In genomic region chr5:32422081-32422589, GRCm38 (mm10) we compare ENCODE assay signal across 9 mouse cellular contexts. TPM values are rescaled to one million over a fixed set of nuclear protein-coding genes. Genes with fewer than 3 reads are reported as not detected.
DNase-seq lines count a peak whose midpoint lies in the region; ATAC-seq and TF ChIP-seq lines count a peak whose summit lies in the region.
"Had no signal": no experiment of that assay in that cellular context is flagged by ENCODE, and none has a peak within 500 bp of the region (broad histone marks: within the 10 kb centered on the region; RNA-seq: fewer than 3 reads in every experiment).

No protein-coding gene starts in this region.

- TF ChIP-seq EP300 in lung, postnatal 0 days (IDR thresholded peaks at IDR 0.05) = no peak

- WGBS in kidney, postnatal 0 days = 19% methylated on average over 15 of the region's 15 CpGs
- 17% methylated on average over 15 of the region's 15 CpGs for WGBS in kidney, embryonic 14.5 days
- WGBS in hindbrain, embryonic 16.5 days = 22% methylated on average over 15 of the region's 15 CpGs
- 13% methylated on average over 15 of the region's 15 CpGs for WGBS in lung, postnatal 0 days
- WGBS in stomach, embryonic 14.5 days = 13% methylated on average over 15 of the region's 15 CpGs

- H3K4me3 ChIP-seq in kidney, postnatal 0 days (replicated peaks; ENCODE audit: low read depth, low read length) = no peak overlapping the region
- H3K4me3 ChIP-seq in kidney, embryonic 14.5 days (ENCODE audit: low read length) = no peak overlapping the region
- H3K4me3 ChIP-seq in hindbrain, embryonic 16.5 days (ENCODE audit: low read length) = no peak overlapping the region
- H3K4me3 ChIP-seq in lung, postnatal 0 days (ENCODE audit: low read depth, low read length) = no peak overlapping the region
- no peak overlapping the region for H3K4me3 ChIP-seq in stomach, embryonic 14.5 days (ENCODE audit: low read depth, low read length)
- H3K4me3 ChIP-seq: limb, embryonic 15.5 days had no signal

- no peak overlapping the region; the same call in 1 of the 2 replicates for H3K27ac ChIP-seq in kidney, postnatal 0 days
- H3K27ac ChIP-seq in kidney, embryonic 14.5 days (ENCODE audit: low read depth, low read length) = no peak overlapping the region
- no peak overlapping the region for H3K27ac ChIP-seq in hindbrain, embryonic 16.5 days (ENCODE audit: low read depth, low read length)
- H3K27ac ChIP-seq in lung, postnatal 0 days (ENCODE audit: low read length) = no peak overlapping the region
- no peak overlapping the region for H3K27ac ChIP-seq in stomach, embryonic 14.5 days (ENCODE audit: low read length)
- H3K27ac ChIP-seq: limb, embryonic 15.5 days had no signal

- H3K9me3 ChIP-seq in kidney, postnatal 0 days (replicated peaks; ENCODE audit: low read length) = no peaks in the 10 kb centered on the region
- no peaks in the 10 kb centered on the region for H3K9me3 ChIP-seq in kidney, embryonic 14.5 days (ENCODE audit: control insufficient read depth, low read length)
- no peaks in the 10 kb centered on the region for H3K9me3 ChIP-seq in hindbrain, embryonic 16.5 days (ENCODE audit: control insufficient read depth, low read length)
- no peaks in the 10 kb centered on the region for H3K9me3 ChIP-seq in lung, postnatal 0 days (ENCODE audit: low read length)
- no peaks in the 10 kb centered on the region for H3K9me3 ChIP-seq in stomach, embryonic 14.5 days (ENCODE audit: control insufficient read depth, low read depth, low read length)
- H3K9me3 ChIP-seq: limb, embryonic 15.5 days had no signal

- no peak; the same call in 1 of the 2 replicates for ATAC-seq in kidney, postnatal 0 days (replicated peaks; ENCODE audit: low FRiP score, low read depth)
- no peak for ATAC-seq in kidney, embryonic 14.5 days (ENCODE audit: low FRiP score, low TSS enrichment)
- ATAC-seq in hindbrain, embryonic 16.5 days = peak; percentile 20; the same call in 1 of the 2 replicates
- ATAC-seq in lung, postnatal 0 days = peak; percentile 75
- peak; percentile 77 for ATAC-seq in stomach, embryonic 14.5 days (ENCODE audit: insufficient number of reproducible peaks, insufficient read depth, low FRiP score, low read depth)

- no peaks in the 10 kb centered on the region for H3K36me3 ChIP-seq in kidney, postnatal 0 days (ENCODE audit: insufficient read depth, low read length)
- no peaks in the 10 kb centered on the region for H3K36me3 ChIP-seq in kidney, embryonic 14.5 days (ENCODE audit: control insufficient read depth, insufficient read depth, low read length)
- no peaks in the 10 kb centered on the region for H3K36me3 ChIP-seq in hindbrain, embryonic 16.5 days (ENCODE audit: control insufficient read depth, insufficient read depth, low read length)
- H3K36me3 ChIP-seq in lung, postnatal 0 days (ENCODE audit: insufficient read depth, low read length) = no peaks in the 10 kb centered on the region
- H3K36me3 ChIP-seq in stomach, embryonic 14.5 days (ENCODE audit: control insufficient read depth, insufficient read depth, low read length) = no peaks in the 10 kb centered on the region
- H3K36me3 ChIP-seq: limb, embryonic 15.5 days had no signal

- H3K4me2 ChIP-seq in kidney, postnatal 0 days (ENCODE audit: low read length) = 0 out of 2 replicates have a peak overlapping the region, but pooled peaks have one; percentile 18
- no peak overlapping the region for H3K4me2 ChIP-seq in kidney, embryonic 14.5 days (replicated peaks; ENCODE audit: low read depth, low read length)
- peak overlapping the region; percentile 29 for H3K4me2 ChIP-seq in hindbrain, embryonic 16.5 days (ENCODE audit: low read length)
- H3K4me2 ChIP-seq in lung, postnatal 0 days (replicated peaks; ENCODE audit: low read depth, low read length) = no peak overlapping the region
- H3K4me2 ChIP-seq in stomach, embryonic 14.5 days (replicated peaks; ENCODE audit: low read depth, low read length) = no peak overlapping the region
- H3K4me2 ChIP-seq: limb, embryonic 15.5 days had no signal

- no peak for DNase-seq in kidney, postnatal 0 days (ENCODE audit: low spot score)
- no peak for DNase-seq in lung, postnatal 0 days (ENCODE audit: low spot score)
- no peak for DNase-seq in cerebellum, postnatal 36 days
- no peak for DNase-seq in frontal cortex, postnatal 36 days (ENCODE audit: low spot score in 2 of 2)
- DNase-seq: right cerebral cortex, postnatal 14 days had no signal

- no peak for TF ChIP-seq CTCF in kidney, postnatal 0 days (IDR thresholded peaks at IDR 0.05; ENCODE audit: low read depth)
- TF ChIP-seq CTCF in lung, postnatal 0 days (IDR thresholded peaks at IDR 0.05) = no peak

- H3K4me1 ChIP-seq in kidney, postnatal 0 days (replicated peaks; ENCODE audit: insufficient read depth, low read length) = peaks cover 11% of the 10 kb centered on the region
- peaks cover 23% of the 10 kb centered on the region for H3K4me1 ChIP-seq in kidney, embryonic 14.5 days (ENCODE audit: control insufficient read depth, insufficient read depth, low read length)
- H3K4me1 ChIP-seq in hindbrain, embryonic 16.5 days (ENCODE audit: control insufficient read depth, insufficient read depth, low read depth, low read length) = no peaks in the 10 kb centered on the region; the same call in 1 of the 2 replicates
- no peaks in the 10 kb centered on the region; the same call in 1 of the 2 replicates for H3K4me1 ChIP-seq in lung, postnatal 0 days (ENCODE audit: insufficient read depth, low read depth, low read length)
- no peaks in the 10 kb centered on the region for H3K4me1 ChIP-seq in stomach, embryonic 14.5 days (ENCODE audit: control insufficient read depth, insufficient read depth, low read length)

- H3K27me3 ChIP-seq in kidney, postnatal 0 days (ENCODE audit: insufficient read depth, low read length) = no peaks in the 10 kb centered on the region
- H3K27me3 ChIP-seq in kidney, embryonic 14.5 days (ENCODE audit: control insufficient read depth, insufficient read depth, low read length) = no peaks in the 10 kb centered on the region
- H3K27me3 ChIP-seq in hindbrain, embryonic 16.5 days (replicated peaks; ENCODE audit: control insufficient read depth, insufficient read depth, low read length) = no peaks in the 10 kb centered on the region
- H3K27me3 ChIP-seq in lung, postnatal 0 days (replicated peaks; ENCODE audit: insufficient read depth, low read length) = no peaks in the 10 kb centered on the region
- H3K27me3 ChIP-seq in stomach, embryonic 14.5 days (ENCODE audit: control insufficient read depth, insufficient read depth, low read length) = no peaks in the 10 kb centered on the region
- H3K27me3 ChIP-seq: limb, embryonic 15.5 days had no signal

- H3K9ac ChIP-seq in kidney, postnatal 0 days (ENCODE audit: low read depth, low read length) = no peak overlapping the region
- H3K9ac ChIP-seq in kidney, embryonic 14.5 days (ENCODE audit: low read depth, low read length) = no peak overlapping the region
- no peak overlapping the region for H3K9ac ChIP-seq in hindbrain, embryonic 16.5 days (ENCODE audit: low read depth, low read length)
- H3K9ac ChIP-seq in lung, postnatal 0 days (replicated peaks; ENCODE audit: low read depth) = no peak overlapping the region
- H3K9ac ChIP-seq in stomach, embryonic 14.5 days (replicated peaks; ENCODE audit: low read depth, low read length) = no peak overlapping the region
- H3K9ac ChIP-seq: limb, embryonic 15.5 days had no signal

RNA-seq across cellular contexts. Expression of gene Ppp1cb, which starts 36.5 kb away (rescaled TPM):
- 223 and 226 TPM in 2 replicates for polyA plus RNA-seq in kidney, postnatal 0 days (2015; fragmentation: Nextera tagmentation; extraction: Ambion mirVana)
- polyA plus RNA-seq in kidney, embryonic 14.5 days (2014; fragmentation: Nextera tagmentation; extraction: Ambion mirVana) = 219 and 229 TPM in 2 replicates
- 178 and 187 TPM in 2 replicates for polyA plus RNA-seq in hindbrain, embryonic 16.5 days (2015; fragmentation: Nextera tagmentation; extraction: Ambion mirVana)
- 159 and 165 TPM in 2 replicates for polyA plus RNA-seq in lung, postnatal 0 days (2015; fragmentation: Nextera tagmentation; extraction: Ambion mirVana)
- polyA plus RNA-seq in stomach, embryonic 14.5 days (2014; fragmentation: Nextera tagmentation; extraction: Ambion mirVana) = 278 and 296 TPM in 2 replicates

Comparison
In these comparisons a context has a peak if more than half of its experiments do, and no peak if none do; other contexts are left out.
1. H3K4me2 ChIP-seq: peak in kidney, postnatal 0 days (single experiment) and hindbrain, embryonic 16.5 days (single experiment); none in kidney, embryonic 14.5 days (single experiment), lung, postnatal 0 days (single experiment) and stomach, embryonic 14.5 days (single experiment).
2. ATAC-seq: peak in hindbrain, embryonic 16.5 days (single experiment), lung, postnatal 0 days (single experiment) and stomach, embryonic 14.5 days (single experiment); none in kidney, postnatal 0 days (single experiment) and kidney, embryonic 14.5 days (single experiment).